Mouse (Mus musculus) CH12.LX (cell line): ENCODE measurements around the gene Mrpl52. TPM values are rescaled to one million over a fixed set of nuclear protein-coding genes. Genes with fewer than 3 reads are reported as not detected.

Source experiments
- DNase-seq: peaks from one replicate; pipeline ENCODE4 v3.0.0-alpha.2; 2013; ENCODE audit errors: extremely low read depth
- H3K27ac ChIP-seq: 2 replicates; pipeline ENCODE4 v1.5.1; 2012; ENCODE audit warnings: low read depth, mild to moderate bottlenecking, control low read depth, moderate library complexity; ENCODE audit not compliant: insufficient read depth
- H3K27me3 ChIP-seq: replicated peaks from 2 replicates; pipeline ENCODE3; 2012; ENCODE audit warnings: inconsistent platforms
- H3K36me3 ChIP-seq, 2 experiments: replicated peaks in 1 of 2; 2 replicates each; pipeline versions ENCODE3 to v1.6.1; 2012; ENCODE audit warnings: inconsistent platforms in 1 of 2, low read length in 1 of 2, mild to moderate bottlenecking in 1 of 2, mixed read lengths in 1 of 2, moderate library complexity in 1 of 2; ENCODE audit not compliant: control insufficient read depth in 1 of 2, insufficient read depth in 1 of 2
- H3K4me1 ChIP-seq, 2 experiments: 2 replicates each; pipeline ENCODE4 v1.6.1; 2012; ENCODE audit warnings: inconsistent platforms in 1 of 2, moderate library complexity in 1 of 2; ENCODE audit not compliant: insufficient read depth in 2 of 2, control insufficient read depth in 1 of 2
- H3K4me2 ChIP-seq: 2 replicates; pipeline ENCODE4 v1.6.1; 2012; ENCODE audit warnings: low read depth, mild to moderate bottlenecking, control low read depth; ENCODE audit not compliant: poor library complexity, insufficient read depth, severe bottlenecking
- H3K4me3 ChIP-seq, 3 experiments: fragments of 150-350 bp in 1 of 3; sonication (generic) in 1 of 3; replicated peaks in 1 of 3; 2 replicates each; pipeline versions ENCODE3 to v1.5.1; 2011 to 2012; ENCODE audit warnings: low read depth in 2 of 3, low read length in 2 of 3, mild to moderate bottlenecking in 2 of 3, moderate library complexity in 2 of 3, control low read depth in 1 of 3, improper control_type of control experiment in 1 of 3, inconsistent platforms in 1 of 3, mixed read lengths in 1 of 3; ENCODE audit not compliant: poor library complexity in 1 of 3
- H3K79me2 ChIP-seq: replicated peaks from 2 replicates; pipeline ENCODE4 v1.6.1; 2012; ENCODE audit warnings: mild to moderate bottlenecking, moderate library complexity; ENCODE audit not compliant: control insufficient read depth, poor library complexity, insufficient read depth, severe bottlenecking; ENCODE audit errors: extremely low read depth
- H3K9ac ChIP-seq: 2 replicates; pipeline ENCODE4 v1.6.1; 2012; ENCODE audit warnings: low read depth, mild to moderate bottlenecking, control low read depth, moderate library complexity; ENCODE audit not compliant: insufficient read depth
- H3K9me3 ChIP-seq: replicated peaks from 2 replicates; pipeline ENCODE3; 2012; ENCODE audit warnings: low read length, inconsistent platforms, mixed read lengths
- BHLHE40 ChIP-seq: IDR thresholded peaks from 2 replicates; pipeline ENCODE4 v1.6.1; 2011; ENCODE audit warnings: mild to moderate bottlenecking, low read depth, low read length, improper control_type of control experiment
- CHD1 ChIP-seq: IDR thresholded peaks from 2 replicates; pipeline ENCODE4 v1.6.1; 2012; ENCODE audit warnings: low read depth, low read length, improper control_type of control experiment, inconsistent platforms
- CTCF ChIP-seq, 2 experiments: IDR thresholded peaks in 1 of 2; conservative IDR thresholded peaks in 1 of 2; 2 replicates each; pipeline ENCODE4 v1.5.1; 2011 to 2012; ENCODE audit warnings: low read depth in 2 of 2, low read length in 2 of 2, improper control_type of control experiment in 1 of 2, inconsistent platforms in 1 of 2, mild to moderate bottlenecking in 1 of 2, moderate library complexity in 1 of 2
- ELF1 ChIP-seq: IDR thresholded peaks from 2 replicates; pipeline ENCODE4 v1.6.1; 2014; ENCODE audit warnings: low read depth, mild to moderate bottlenecking, inconsistent platforms, low read length, improper control_type of control experiment
- ETS1 ChIP-seq: conservative IDR thresholded peaks from 2 replicates; pipeline ENCODE4 v1.6.1; 2012; ENCODE audit warnings: low read depth, mild to moderate bottlenecking, inconsistent platforms, low read length, improper control_type of control experiment, moderate library complexity
- IRF4 ChIP-seq: IDR thresholded peaks from 2 replicates; pipeline ENCODE4 v1.6.1; 2014; ENCODE audit warnings: low read depth, mild to moderate bottlenecking, inconsistent platforms, low read length, improper control_type of control experiment
- MAX ChIP-seq: IDR thresholded peaks from 2 replicates; pipeline ENCODE4 v1.6.1; 2011; ENCODE audit warnings: low read length, improper control_type of control experiment
- MAZ ChIP-seq: IDR thresholded peaks from 2 replicates; pipeline ENCODE4 v1.6.1; 2012; ENCODE audit warnings: low read depth, mild to moderate bottlenecking, inconsistent platforms, low read length, improper control_type of control experiment, moderate library complexity
- PAX5 ChIP-seq: IDR thresholded peaks from 2 replicates; pipeline ENCODE4 v1.6.1; 2012; ENCODE audit warnings: low read length, inconsistent platforms, mixed read lengths
- POLR2AphosphoS2 ChIP-seq: IDR thresholded peaks from 2 replicates; pipeline ENCODE4 v1.6.1; 2011; ENCODE audit warnings: low read depth, low read length, improper control_type of control experiment
- RAD21 ChIP-seq: IDR thresholded peaks from 2 replicates; pipeline ENCODE4 v1.6.1; 2011; ENCODE audit warnings: low read depth, mild to moderate bottlenecking, low read length, improper control_type of control experiment, moderate library complexity
- RCOR1 ChIP-seq: conservative IDR thresholded peaks from 2 replicates; pipeline ENCODE4 v1.6.1; 2012; ENCODE audit warnings: low read depth, mild to moderate bottlenecking, inconsistent platforms, low read length, improper control_type of control experiment
- SIN3A ChIP-seq: IDR thresholded peaks from 2 replicates; pipeline ENCODE4 v1.6.1; 2012; ENCODE audit warnings: low read length, improper control_type of control experiment, inconsistent platforms
- TBP ChIP-seq: conservative IDR thresholded peaks from 2 replicates; pipeline ENCODE4 v1.6.1; 2011; ENCODE audit warnings: low read depth, low read length, improper control_type of control experiment
- TCF12 ChIP-seq: IDR thresholded peaks from 2 replicates; pipeline ENCODE4 v1.6.1; 2014; ENCODE audit warnings: low read depth, mild to moderate bottlenecking, inconsistent platforms, low read length, improper control_type of control experiment
- UBTF ChIP-seq: IDR thresholded peaks from 2 replicates; pipeline ENCODE4 v1.6.1; 2012; ENCODE audit warnings: low read depth, mild to moderate bottlenecking, inconsistent platforms, low read length, improper control_type of control experiment, moderate library complexity
- ZC3H11A ChIP-seq: IDR thresholded peaks from 2 replicates; pipeline ENCODE4 v1.6.1; 2012; ENCODE audit warnings: low read depth, mild to moderate bottlenecking, inconsistent platforms, low read length, improper control_type of control experiment
- ZKSCAN1 ChIP-seq: IDR thresholded peaks from 2 replicates; pipeline ENCODE4 v1.6.1; 2012; ENCODE audit warnings: low read depth, inconsistent platforms, low read length, improper control_type of control experiment, borderline replicate concordance
- ZMIZ1 ChIP-seq: IDR thresholded peaks from 2 replicates; pipeline ENCODE4 v1.6.1; 2012; ENCODE audit warnings: low read depth, mild to moderate bottlenecking, inconsistent platforms, low read length, improper control_type of control experiment
- ZNF384 ChIP-seq: IDR thresholded peaks from 2 replicates; pipeline ENCODE4 v1.6.1; 2012; ENCODE audit warnings: low read depth, low read length, improper control_type of control experiment, inconsistent platforms
- dilution Hi-C: fragments of 300-500 bp; cut with MboI; formaldehyde crosslinking; loops from 2 replicates; pipeline ENCODE4 v1.14.3; 2020; ENCODE audit warnings: low sequenced_read_pairs; ENCODE audit not compliant: extremely low pct_unique_long_range_greater_than_20kb, extremely low pct_ligation_motif_present
- in situ Hi-C: fragments of 300-500 bp; cut with MboI; formaldehyde crosslinking; loops from 3 replicates; pipeline ENCODE4 v1.14.3; 2019; ENCODE audit warnings: low sequenced_read_pairs, low pct_ligation_motif_present, low pct_unique_long_range_greater_than_20kb, mixed read lengths
- polyA plus RNA-seq: library from polyadenylated mRNA; unstranded; fragments of >175 nt; gene quantifications from 2 replicates; pipeline ENCODE4 v1.2.1, GENCODE M21; 2012; ENCODE audit warnings: low read depth; ENCODE audit not compliant: insufficient read length
- total RNA-seq, 2 experiments: library from RNA; depleted of rRNA; stranded (reverse); fragments of 300-350 nt in 1 of 2; fragments of >200 nt in 1 of 2; gene quantifications; 2 replicates each; pipeline ENCODE4 v1.2.3; 2012 to 2014

The Mrpl52 gene
- total and polyA plus RNA-seq, 3 experiments, result 87.9 to 309 (median 230) TPM

GRCm38 (mm10) chr14:54413877-54414700 lies 12.6 kb upstream of the Mrpl52 start (continued):
- TF ChIP-seq MAZ, result 0 out of 2 replicates have a peak, but pooled peaks have one; percentile 27
- TF ChIP-seq, all 38 proteins: peak for 12

GRCm38 (mm10) chr14:54415241-54416020 lies 11.3 kb upstream of the Mrpl52 start:
- Histone ChIP-seq H3K27ac (no peak overlapping the region), H3K27me3 (no peaks in the 10 kb centered on the region), H3K9me3 (no peaks in the 10 kb centered on the region), H3K4me1 (peaks cover 3 to 60% of the 10 kb centered on the region in 2 experiments), H3K4me2 (peak overlapping the region; percentile 65), H3K79me2 (peaks cover 9% of the 10 kb centered on the region; the same call in 1 of the 2 replicates), H3K9ac (peak overlapping the region; percentile 15; the same call in 1 of the 2 replicates), H3K4me3 (peak overlapping the region in 1 of 3 experiments; percentile 6), H3K36me3 (peaks cover 2 to 3% of the 10 kb centered on the region in 2 experiments)
- in situ Hi-C loops (loop anchor here (5.0 to 25.0 kb wide), 2 partner anchors 37 to 353 kb away; no protein-coding TSS in a partner anchor), dilution Hi-C loops (no loop called here)
- TF ChIP-seq MAZ (no peak), BHLHE40 (peak; percentile 37; the same call in 1 of the 2 replicates), ZNF384 (no peak), CTCF (conservative IDR thresholded peaks at IDR 0.05 in 1 of 2, IDR thresholded peaks at IDR 0.05 in 1 of 2; ENCODE audit: low read depth in 2 of 2, low read length in 2 of 2) (no peak), SIN3A (0 out of 2 replicates have a peak, but pooled peaks have one; percentile 15), PAX5 (no peak)
- no peak for DNase-seq

- dilution Hi-C loops (no loop called here), in situ Hi-C loops (loop anchor here (5.0 to 25.0 kb wide), 2 partner anchors 36 to 354 kb away; no protein-coding TSS in a partner anchor)
- Histone ChIP-seq H3K4me1 (peaks cover 3 to 54% of the 10 kb centered on the region in 2 experiments), H3K4me3 (peak overlapping the region in 2 of 3 experiments; percentile 18 to 64), H3K79me2 (peaks cover 5% of the 10 kb centered on the region; the same call in 1 of the 2 replicates), H3K9me3 (no peaks in the 10 kb centered on the region), H3K27ac (peak overlapping the region; percentile 29; the same call in 1 of the 2 replicates), H3K4me2 (peak overlapping the region; percentile 39; the same call in 1 of the 2 replicates), H3K36me3 (peaks cover 2 to 3% of the 10 kb centered on the region in 2 experiments), H3K9ac (no peak overlapping the region; the same call in 1 of the 2 replicates), H3K27me3 (no peaks in the 10 kb centered on the region)
- no peak for DNase-seq
- TF ChIP-seq ZKSCAN1, result no peak
- no peak for TF ChIP-seq MAZ
- no peak for TF ChIP-seq CHD1
- no peak for TF ChIP-seq ETS1
- no peak for TF ChIP-seq ZMIZ1
- TF ChIP-seq TCF12, result no peak
- TF ChIP-seq RCOR1, result no peak
- no peak for TF ChIP-seq PAX5
- TF ChIP-seq SIN3A, result no peak
- TF ChIP-seq POLR2AphosphoS2, result no peak
- no peak for TF ChIP-seq ZC3H11A
- TF ChIP-seq TBP, result no peak
- TF ChIP-seq RAD21, result no peak
- TF ChIP-seq CTCF (conservative IDR thresholded peaks at IDR 0.05 in 1 of 2, IDR thresholded peaks at IDR 0.05 in 1 of 2; ENCODE audit: low read depth in 2 of 2, low read length in 2 of 2), result no peak
- no peak for TF ChIP-seq IRF4
- TF ChIP-seq MAX, result no peak
- no peak for TF ChIP-seq ELF1
- TF ChIP-seq UBTF, result no peak
Measured at GRCm38 (mm10) chr14:54416229-54416775, 10.4 kb upstream of the Mrpl52 start.
